Mouse (Mus musculus): ENCODE measurements at regions not wholly inside any gene's neighbourhood (a gene's known extent, or its start where the extent isn't known, plus 50 kb on each side); places are given as distances from the start of the nearest gene placed in this dataset.
"Not testable (repeated sequence)": the region's sequence is repeated elsewhere in the genome, so short reads cannot be mapped to it uniquely, and the experiment has no call there.

DNA sequence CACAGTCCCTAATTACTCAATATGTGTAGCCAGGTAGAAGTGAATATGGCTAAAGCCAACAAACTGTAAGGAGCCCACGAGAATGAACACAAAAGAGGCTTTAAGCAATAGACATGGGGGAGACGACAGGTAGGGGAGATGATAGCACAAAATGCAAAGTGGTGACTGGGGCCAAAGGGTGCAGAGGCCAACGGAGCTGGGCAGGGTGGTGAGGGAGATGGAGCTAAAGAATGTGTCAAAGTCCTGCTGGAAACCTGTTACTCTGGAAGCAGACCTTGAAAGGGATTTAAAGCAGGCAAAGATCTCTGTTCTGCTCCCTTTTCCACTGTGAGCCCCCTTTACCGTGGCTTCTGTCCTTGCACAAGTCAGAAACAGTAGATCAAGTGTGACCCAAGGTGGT, 152.2 kb upstream of the Ddhd1 start:
- Histone ChIP-seq H3K27ac (no peak overlapping the region), H3K27me3 (ENCODE audit: control insufficient read depth, insufficient read depth, low read length) (no peaks in the 10 kb centered on the region), H3K4me2 (ENCODE audit: low read depth) (no peak overlapping the region), H3K9ac (replicated peaks) (no peak overlapping the region), H3K36me3 (replicated peaks; ENCODE audit: control insufficient read depth, insufficient read depth, low read depth) (no peaks in the 10 kb centered on the region), H3K9me3 (ENCODE audit: control insufficient read depth, low read length) (no peaks in the 10 kb centered on the region), H3K4me3 (ENCODE audit: insufficient read depth in 1 of 2, low read depth in 2 of 2, low read length in 2 of 2) (no peak overlapping the region), H3K4me1 (replicated peaks; ENCODE audit: control insufficient read depth in 2 of 2, insufficient read depth in 2 of 2, low read length in 1 of 2) (no peaks in the 10 kb centered on the region)
- WGBS (ENCODE audit: insufficient replicate concordance) = 50% methylated on average over 4 of the region's 4 CpGs
- no peak for DNase-seq (ENCODE audit: low read depth in 3 of 3, low spot score in 3 of 3)
- no peak for ATAC-seq (ENCODE audit: insufficient read depth)
- no peak for TF ChIP-seq CTCF (IDR thresholded peaks at IDR 0.05; ENCODE audit: low read depth)
- TF ChIP-seq EP300 (IDR thresholded peaks at IDR 0.05; ENCODE audit: low read depth) = no peak

DNA sequence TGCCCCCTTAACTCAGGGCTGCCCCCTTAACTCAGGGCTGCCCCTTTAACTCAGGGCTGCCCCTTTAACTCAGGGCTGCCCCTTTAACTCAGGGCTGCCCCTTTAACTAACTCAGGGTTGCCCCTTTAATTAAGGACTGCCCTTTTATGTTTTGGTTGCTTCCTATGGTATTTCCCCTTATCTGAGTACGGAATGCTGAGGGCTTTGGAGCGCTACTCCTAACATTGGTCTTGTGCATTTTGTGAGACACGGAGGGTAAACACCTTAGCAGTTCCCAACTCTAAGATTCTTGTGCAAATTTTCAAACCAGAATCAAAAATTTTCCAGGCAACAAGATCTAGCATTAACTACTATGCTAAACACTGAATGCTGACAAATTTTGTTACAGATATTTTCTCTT, 152.7 kb upstream of the Ddhd1 start:
- H3K4me3 ChIP-seq (ENCODE audit: insufficient read depth in 1 of 2, low read depth in 2 of 2, low read length in 2 of 2) = no peak overlapping the region
- H3K4me1 ChIP-seq (replicated peaks; ENCODE audit: control insufficient read depth in 2 of 2, insufficient read depth in 2 of 2, low read length in 1 of 2) = no peaks in the 10 kb centered on the region
- TF ChIP-seq EP300 (IDR thresholded peaks at IDR 0.05; ENCODE audit: low read depth) (no peak), CTCF (IDR thresholded peaks at IDR 0.05; ENCODE audit: low read depth) (no peak)
- no peak overlapping the region for H3K4me2 ChIP-seq (ENCODE audit: low read depth)
- WGBS (ENCODE audit: insufficient replicate concordance) = 55% methylated on average over 3 of the region's 3 CpGs
- no peaks in the 10 kb centered on the region for H3K9me3 ChIP-seq (ENCODE audit: control insufficient read depth, low read length)
- H3K27me3 ChIP-seq (ENCODE audit: control insufficient read depth, insufficient read depth, low read length) = no peaks in the 10 kb centered on the region
- DNase-seq (ENCODE audit: low read depth in 3 of 3, low spot score in 3 of 3) (no peak), ATAC-seq (ENCODE audit: insufficient read depth) (no peak)
- no peaks in the 10 kb centered on the region for H3K36me3 ChIP-seq (replicated peaks; ENCODE audit: control insufficient read depth, insufficient read depth, low read depth)
- no peak overlapping the region for H3K27ac ChIP-seq
- H3K9ac ChIP-seq (replicated peaks) = no peak overlapping the region

DNA sequence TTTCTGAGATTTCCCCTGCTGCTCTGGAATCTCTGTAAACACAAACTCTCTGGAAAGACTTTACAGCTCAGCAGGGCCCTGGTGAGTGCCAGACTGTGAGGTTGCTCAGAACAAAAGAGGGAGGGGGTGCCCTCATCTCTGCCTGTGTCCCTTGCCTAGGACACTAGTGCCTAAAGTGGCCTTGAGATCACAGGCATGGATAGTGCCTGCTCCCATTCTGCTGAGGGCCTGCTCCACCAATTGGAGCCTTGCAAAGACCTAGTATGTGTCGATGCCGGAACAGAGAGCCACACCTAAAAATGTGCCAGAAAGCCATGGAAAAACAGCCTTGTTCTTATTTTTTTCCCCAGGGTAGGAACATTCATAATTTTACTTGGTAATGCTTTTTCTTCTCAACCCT, 157.7 kb upstream of the Ddhd1 start:
- ATAC-seq (ENCODE audit: insufficient read depth) (no peak), DNase-seq (ENCODE audit: low read depth in 3 of 3, low spot score in 3 of 3) (no peak)
- Histone ChIP-seq H3K9me3 (ENCODE audit: control insufficient read depth, low read length) (no peaks in the 10 kb centered on the region), H3K4me3 (ENCODE audit: insufficient read depth in 1 of 2, low read depth in 2 of 2, low read length in 2 of 2) (no peak overlapping the region), H3K4me1 (replicated peaks; ENCODE audit: control insufficient read depth in 2 of 2, insufficient read depth in 2 of 2, low read length in 1 of 2) (no peaks in the 10 kb centered on the region), H3K9ac (replicated peaks) (no peak overlapping the region), H3K27me3 (ENCODE audit: control insufficient read depth, insufficient read depth, low read length) (no peaks in the 10 kb centered on the region), H3K4me2 (ENCODE audit: low read depth) (no peak overlapping the region), H3K36me3 (replicated peaks; ENCODE audit: control insufficient read depth, insufficient read depth, low read depth) (no peaks in the 10 kb centered on the region), H3K27ac (no peak overlapping the region)
- WGBS (ENCODE audit: insufficient replicate concordance) = 75% methylated on average over 2 of the region's 2 CpGs
- TF ChIP-seq CTCF (IDR thresholded peaks at IDR 0.05; ENCODE audit: low read depth) = no peak
- TF ChIP-seq EP300 (IDR thresholded peaks at IDR 0.05; ENCODE audit: low read depth) = no peak

DNA sequence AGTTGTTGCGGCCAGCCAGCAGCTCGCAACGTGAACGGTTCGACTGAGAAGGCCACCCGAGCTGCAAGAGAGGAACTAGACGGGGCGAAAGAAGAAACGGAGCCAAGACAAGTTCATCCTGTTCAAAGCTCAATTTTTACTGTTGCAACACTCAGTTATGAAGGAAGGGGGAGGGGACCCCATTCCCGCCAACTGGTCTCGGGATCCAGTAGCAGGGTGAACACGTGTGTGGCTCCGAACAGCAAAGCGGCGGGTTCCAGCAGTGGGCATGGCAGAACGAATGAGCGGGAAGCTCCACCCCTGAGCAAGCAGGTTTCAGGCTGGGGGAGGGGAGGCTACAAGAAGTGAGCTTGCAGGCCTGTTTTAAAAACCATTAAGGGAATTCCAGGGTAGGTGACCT, 158.7 kb upstream of the Ddhd1 start:
- H3K4me1 ChIP-seq (replicated peaks; ENCODE audit: control insufficient read depth in 2 of 2, insufficient read depth in 2 of 2, low read length in 1 of 2); H3K27ac ChIP-seq; ATAC-seq (ENCODE audit: insufficient read depth); H3K4me2 ChIP-seq (ENCODE audit: low read depth); DNase-seq (ENCODE audit: low read depth in 3 of 3, low spot score in 3 of 3); H3K36me3 ChIP-seq (replicated peaks; ENCODE audit: control insufficient read depth, insufficient read depth, low read depth); H3K9ac ChIP-seq (replicated peaks); H3K27me3 ChIP-seq (ENCODE audit: control insufficient read depth, insufficient read depth, low read length); H3K4me3 ChIP-seq (ENCODE audit: insufficient read depth in 1 of 2, low read depth in 2 of 2, low read length in 2 of 2); H3K9me3 ChIP-seq (ENCODE audit: control insufficient read depth, low read length): not testable (repeated sequence)
- WGBS (ENCODE audit: insufficient replicate concordance) = 72% methylated on average over 17 of the region's 17 CpGs

DNA sequence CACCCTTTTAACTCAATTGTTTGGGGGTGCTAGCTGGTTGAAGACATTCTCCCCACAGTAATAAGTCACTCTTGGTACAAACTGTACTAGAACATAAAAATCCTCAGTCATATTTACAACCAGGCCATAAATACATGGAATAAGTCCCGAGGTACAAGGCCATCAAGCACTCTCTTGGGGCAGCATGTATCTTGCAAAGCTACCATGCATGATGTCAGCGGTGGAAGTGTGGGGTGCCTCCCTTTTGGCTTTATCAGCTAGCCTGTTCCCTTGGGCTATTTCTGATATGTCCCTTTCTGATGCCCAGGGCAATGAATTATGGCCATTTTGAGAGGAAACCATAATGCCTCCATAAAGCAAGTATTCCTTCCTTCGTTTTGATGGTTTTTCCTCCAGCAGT, 159.8 kb upstream of the Ddhd1 start:
- no peak for ATAC-seq (ENCODE audit: insufficient read depth)
- no peaks in the 10 kb centered on the region for H3K36me3 ChIP-seq (replicated peaks; ENCODE audit: control insufficient read depth, insufficient read depth, low read depth)
- DNase-seq (ENCODE audit: low read depth in 3 of 3, low spot score in 3 of 3) = no peak
- no peaks in the 10 kb centered on the region for H3K4me1 ChIP-seq (replicated peaks; ENCODE audit: control insufficient read depth in 2 of 2, insufficient read depth in 2 of 2, low read length in 1 of 2)
- TF ChIP-seq EP300 (IDR thresholded peaks at IDR 0.05; ENCODE audit: low read depth) (no peak), CTCF (IDR thresholded peaks at IDR 0.05; ENCODE audit: low read depth) (no peak)
- no peak overlapping the region for H3K9ac ChIP-seq (replicated peaks)
- 54% methylated on average over 3 of the region's 3 CpGs for WGBS (ENCODE audit: insufficient replicate concordance)
- no peaks in the 10 kb centered on the region for H3K27me3 ChIP-seq (ENCODE audit: control insufficient read depth, insufficient read depth, low read length)
- H3K9me3 ChIP-seq (ENCODE audit: control insufficient read depth, low read length) = no peaks in the 10 kb centered on the region
- H3K27ac ChIP-seq = no peak overlapping the region
- no peak overlapping the region for H3K4me3 ChIP-seq (ENCODE audit: insufficient read depth in 1 of 2, low read depth in 2 of 2, low read length in 2 of 2)
- H3K4me2 ChIP-seq (ENCODE audit: low read depth) = no peak overlapping the region

DNA sequence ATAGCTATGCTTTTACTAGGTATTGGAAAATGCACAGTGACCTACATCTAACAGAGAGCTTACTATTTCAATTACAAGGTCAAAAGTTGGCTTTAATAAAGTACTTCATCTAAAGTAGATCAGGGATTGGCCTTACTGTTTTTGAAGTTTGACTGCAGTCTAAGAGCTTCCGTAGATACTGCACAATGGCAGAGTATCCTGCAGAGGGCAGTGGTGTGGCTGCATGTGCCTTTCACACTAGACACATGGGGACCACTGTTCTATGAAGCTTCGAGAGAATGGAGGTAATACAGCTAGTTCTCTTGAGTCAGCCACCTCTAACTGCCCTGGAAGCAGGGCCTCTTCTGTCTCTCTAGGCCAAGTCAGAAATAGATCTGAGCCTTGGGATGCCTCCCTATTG, 166.7 kb upstream of the Ddhd1 start:
- H3K36me3 ChIP-seq (replicated peaks; ENCODE audit: control insufficient read depth, insufficient read depth, low read depth) = no peaks in the 10 kb centered on the region
- no peaks in the 10 kb centered on the region for H3K27me3 ChIP-seq (ENCODE audit: control insufficient read depth, insufficient read depth, low read length)
- no peak overlapping the region for H3K27ac ChIP-seq
- TF ChIP-seq EP300 (IDR thresholded peaks at IDR 0.05; ENCODE audit: low read depth) (no peak), CTCF (IDR thresholded peaks at IDR 0.05; ENCODE audit: low read depth) (no peak)
- H3K9ac ChIP-seq (replicated peaks) = no peak overlapping the region
- WGBS (ENCODE audit: insufficient replicate concordance) = 45% methylated on average over 2 of the region's 2 CpGs
- H3K4me1 ChIP-seq (replicated peaks; ENCODE audit: control insufficient read depth in 2 of 2, insufficient read depth in 2 of 2, low read length in 1 of 2) = no peaks in the 10 kb centered on the region
- no peaks in the 10 kb centered on the region for H3K9me3 ChIP-seq (ENCODE audit: control insufficient read depth, low read length)
- ATAC-seq (ENCODE audit: insufficient read depth) (no peak), DNase-seq (ENCODE audit: low read depth in 3 of 3, low spot score in 3 of 3) (no peak)
- H3K4me2 ChIP-seq (ENCODE audit: low read depth) = no peak overlapping the region
- H3K4me3 ChIP-seq (ENCODE audit: insufficient read depth in 1 of 2, low read depth in 2 of 2, low read length in 2 of 2) = no peak overlapping the region
